In the genomic region with DNA sequence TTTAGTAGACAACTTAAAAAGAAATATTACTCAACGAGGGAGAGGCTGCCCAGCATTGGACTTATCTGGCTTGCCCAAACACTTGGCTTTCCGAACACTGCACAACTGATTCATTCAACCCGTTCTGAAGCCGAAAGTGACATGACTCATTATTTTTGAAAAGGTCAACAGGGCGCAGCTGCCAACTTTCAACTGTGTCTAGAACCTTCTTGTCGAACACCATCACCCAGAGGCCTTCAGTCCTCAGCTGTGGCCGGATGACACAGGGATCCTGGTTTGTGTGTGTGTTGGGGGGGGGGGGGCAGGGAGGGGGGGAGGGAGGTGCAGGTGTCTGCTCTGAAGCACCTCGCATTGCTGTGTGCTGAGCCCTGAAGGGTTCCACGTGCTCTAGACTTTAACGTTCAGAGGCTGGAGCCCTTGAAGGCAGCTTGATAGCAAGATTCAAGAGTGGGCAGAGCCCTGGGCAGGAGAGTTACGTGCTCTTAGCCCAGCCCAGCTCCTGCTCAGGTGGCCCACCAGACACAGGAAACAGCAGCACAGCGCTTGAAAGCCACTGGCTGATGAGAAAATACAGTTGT, we compare ENCODE assay signal across 10 mouse cellular contexts.
DNase-seq lines count a peak whose midpoint lies in the region; ATAC-seq lines count a peak whose summit lies in the region.
"Had no signal": no experiment of that assay in that cellular context is flagged by ENCODE, and none has a peak within 500 bp of the region (broad histone marks: within the 10 kb centered on the region; RNA-seq: fewer than 3 reads in every experiment).

No protein-coding gene starts in this region.

- intact Hi-C loops in gastrocnemius, postnatal 14 days (cut with DNase I; ENCODE audit: low total_unique reads) = no loop called here

- ATAC-seq in liver, embryonic 12.5 days = peak; percentile 60
- ATAC-seq in stomach, embryonic 14.5 days (ENCODE audit: insufficient number of reproducible peaks, insufficient read depth, low FRiP score, low read depth) = peak; percentile 16; the same call in 1 of the 2 replicates

- H3K4me1 ChIP-seq in brown adipose tissue, adult 24 weeks (ENCODE audit: control insufficient read depth, insufficient read depth, insufficient read length, low read length) = peaks cover 25% of the 10 kb centered on the region
- peaks cover 75% of the 10 kb centered on the region for H3K4me1 ChIP-seq in liver, embryonic 12.5 days
- H3K4me1 ChIP-seq in stomach, embryonic 14.5 days (ENCODE audit: control insufficient read depth, insufficient read depth, low read length) = no peaks in the 10 kb centered on the region; the same call in 1 of the 2 replicates
- H3K4me1 ChIP-seq: embryonic facial prominence, embryonic 15.5 days; midbrain, embryonic 12.5 days had no signal

- no peaks in the 10 kb centered on the region for H3K9me3 ChIP-seq in liver, embryonic 12.5 days (replicated peaks)
- no peaks in the 10 kb centered on the region for H3K9me3 ChIP-seq in stomach, embryonic 14.5 days (ENCODE audit: control insufficient read depth, low read depth, low read length)
- H3K9me3 ChIP-seq: embryonic facial prominence, embryonic 15.5 days; midbrain, embryonic 12.5 days had no signal

- no peaks in the 10 kb centered on the region for H3K36me3 ChIP-seq in liver, embryonic 12.5 days
- H3K36me3 ChIP-seq in stomach, embryonic 14.5 days (ENCODE audit: control insufficient read depth, insufficient read depth, low read length) = no peaks in the 10 kb centered on the region
- H3K36me3 ChIP-seq: embryonic facial prominence, embryonic 15.5 days; midbrain, embryonic 12.5 days had no signal

- DNase-seq in gastrocnemius, postnatal 14 days = peak; percentile 40
- DNase-seq in gastrocnemius, postnatal 4 days (ENCODE audit: low spot score in 2 of 2) = no peak
- DNase-seq in cerebellum, postnatal 4 days (ENCODE audit: low spot score in 2 of 2) = no peak
- no peak for DNase-seq in frontal cortex, postnatal 25 days (ENCODE audit: low spot score in 2 of 2)
- DNase-seq in kidney, postnatal 36 days = no peak

- H3K4me3 ChIP-seq in brown adipose tissue, adult 24 weeks (ENCODE audit: insufficient read depth, low read depth, low read length) = no peak overlapping the region
- 0 out of 2 replicates have a peak overlapping the region, but pooled peaks have one; percentile 4 for H3K4me3 ChIP-seq in liver, embryonic 12.5 days
- H3K4me3 ChIP-seq in stomach, embryonic 14.5 days (ENCODE audit: low read depth, low read length) = no peak overlapping the region
- H3K4me3 ChIP-seq: embryonic facial prominence, embryonic 15.5 days; midbrain, embryonic 12.5 days had no signal

- peaks cover 8% of the 10 kb centered on the region for H3K27me3 ChIP-seq in liver, embryonic 12.5 days (replicated peaks)
- no peaks in the 10 kb centered on the region for H3K27me3 ChIP-seq in stomach, embryonic 14.5 days (ENCODE audit: control insufficient read depth, insufficient read depth, low read length)
- H3K27me3 ChIP-seq: embryonic facial prominence, embryonic 15.5 days; midbrain, embryonic 12.5 days had no signal

- WGBS in liver, embryonic 12.5 days (ENCODE audit: insufficient replicate concordance) = 42% methylated on average over 12 of the region's 12 CpGs
- WGBS in stomach, embryonic 14.5 days = 51% methylated on average over 12 of the region's 12 CpGs

- peak overlapping the region; percentile 56 for H3K9ac ChIP-seq in liver, embryonic 12.5 days
- no peak overlapping the region for H3K9ac ChIP-seq in stomach, embryonic 14.5 days (replicated peaks; ENCODE audit: low read depth, low read length)
- H3K9ac ChIP-seq: embryonic facial prominence, embryonic 15.5 days; midbrain, embryonic 12.5 days had no signal

- H3K4me2 ChIP-seq in liver, embryonic 12.5 days = peak overlapping the region; percentile 49
- no peak overlapping the region for H3K4me2 ChIP-seq in stomach, embryonic 14.5 days (replicated peaks; ENCODE audit: low read depth, low read length)
- H3K4me2 ChIP-seq: embryonic facial prominence, embryonic 15.5 days; midbrain, embryonic 12.5 days had no signal

- H3K27ac ChIP-seq in brown adipose tissue, adult 24 weeks (replicated peaks; ENCODE audit: low read depth, low read length) = peak overlapping the region; percentile 70
- H3K27ac ChIP-seq in liver, embryonic 12.5 days = peak overlapping the region; percentile 94
- no peak overlapping the region for H3K27ac ChIP-seq in stomach, embryonic 14.5 days (ENCODE audit: low read length)
- H3K27ac ChIP-seq: embryonic facial prominence, embryonic 15.5 days; midbrain, embryonic 12.5 days had no signal
